Mouse (Mus musculus) heart, postnatal 4 days (tissue): ENCODE results near the gene Prph. TPM values are rescaled to one million over a fixed set of nuclear protein-coding genes. Genes with fewer than 3 reads are reported as not detected.
"Not testable (repeated sequence)": the region's sequence is repeated elsewhere in the genome, so short reads cannot be mapped to it uniquely, and the experiment has no call there.

Experiments used
- DNase-seq: peaks from one replicate; pipeline ENCODE4 v3.0.0; 2021
- total RNA-seq, 2 experiments: library from RNA; stranded (reverse); gene quantifications; 2 replicates each; pipeline ENCODE4 v1.2.3; 2021

The Prph gene
- total RNA-seq, 2 experiments from 2014 or later = 0.60 to 1.3 TPM

GRCm38 (mm10) chr15:99076011-99076410, 21.0 kb downstream of the Prph start:
- not testable (repeated sequence) for DNase-seq

- DNase-seq = no peak
Observed at GRCm38 (mm10) chr15:99078181-99078910, 23.4 kb downstream of the Prph start.

GRCm38 (mm10) chr15:99079804-99080203, 24.8 kb downstream of the Prph start:
- DNase-seq = no peak

- no peak for DNase-seq
Observed at GRCm38 (mm10) chr15:99082322-99082721, 27.3 kb downstream of the Prph start.

GRCm38 (mm10) chr15:99082840-99083239, 27.9 kb downstream of the Prph start:
- DNase-seq = no peak

- peak; percentile 69 for DNase-seq
Observed at GRCm38 (mm10) chr15:99083258-99083657, 28.3 kb downstream of the Prph start.

GRCm38 (mm10) chr15:99083867-99084557, 29.0 kb downstream of the Prph start:
- DNase-seq = no peak

- DNase-seq = no peak
Observed at GRCm38 (mm10) chr15:99084618-99085017, 29.6 kb downstream of the Prph start.

- no peak for DNase-seq
Observed at GRCm38 (mm10) chr15:99085997-99086396, 31.0 kb downstream of the Prph start.

- peak; percentile 63 for DNase-seq
Observed at GRCm38 (mm10) chr15:99087253-99088075, 32.5 kb downstream of the Prph start, which contains the start of gene C1ql4. TSS of gene C1ql4 (minus strand) at chr15:99087817.

GRCm38 (mm10) chr15:99088292-99088691, 33.3 kb downstream of the Prph start:
- peak; percentile 93 for DNase-seq

GRCm38 (mm10) chr15:99089069-99089468, 34.1 kb downstream of the Prph start:
- DNase-seq = no peak

- DNase-seq = no peak
Observed at GRCm38 (mm10) chr15:99092870-99093269, 37.9 kb downstream of the Prph start, which contains the start of gene Dnajc22. TSS of gene Dnajc22 (plus strand) at chr15:99093170.

- peak; percentile 48 for DNase-seq
Observed at GRCm38 (mm10) chr15:99093291-99094258, 38.6 kb downstream of the Prph start.

- no peak for DNase-seq
Observed at GRCm38 (mm10) chr15:99094631-99095270, 39.8 kb downstream of the Prph start.

- DNase-seq = no peak
Observed at GRCm38 (mm10) chr15:99095356-99095755, 40.4 kb downstream of the Prph start.

- DNase-seq = no peak
Observed at GRCm38 (mm10) chr15:99096061-99096793, 41.3 kb downstream of the Prph start.

- DNase-seq = no peak
Observed at GRCm38 (mm10) chr15:99096831-99097500, 42.0 kb downstream of the Prph start.

- no peak for DNase-seq
Observed at GRCm38 (mm10) chr15:99097840-99098492, 43.0 kb downstream of the Prph start.
